Mouse (Mus musculus): ENCODE data around the gene Fank1. TPM values are rescaled to one million over a fixed set of nuclear protein-coding genes. Genes with fewer than 3 reads are reported as not detected.

Fank1 gene
- polyA plus RNA-seq, 1 experiment from 2014 or later, result not detected

DNA sequence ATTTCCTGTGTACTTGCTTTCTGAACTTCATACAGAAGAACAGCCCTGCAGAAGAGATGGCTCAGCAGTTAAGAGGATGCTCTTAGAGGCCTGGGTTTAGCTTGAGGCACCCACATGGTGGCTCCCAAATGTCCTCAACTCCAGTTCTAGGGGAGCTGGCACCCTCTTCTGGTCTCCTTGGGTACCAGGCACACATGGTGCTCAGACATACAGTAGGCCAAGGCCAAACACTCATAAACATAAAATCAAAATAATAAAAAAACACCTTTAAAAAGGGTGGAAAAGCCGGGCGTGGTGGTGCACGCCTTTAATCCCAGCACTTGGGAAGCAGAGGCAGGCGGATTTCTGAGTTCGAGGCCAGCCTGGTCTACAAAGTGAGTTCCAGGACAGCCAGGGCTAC lies 17.9 kb upstream of the Fank1 start:
- 97% methylated on average over 5 of the region's 5 CpGs for WGBS
- no peak overlapping the region for H3K4me3 ChIP-seq (ENCODE audit: control insufficient read depth in 1 of 2, insufficient read depth in 1 of 2, low read depth in 1 of 2, low read length in 2 of 2)
- no peaks in the 10 kb centered on the region for H3K27me3 ChIP-seq (ENCODE audit: control insufficient read depth, insufficient read depth, low read length)
- H3K27ac ChIP-seq (replicated peaks in 1 of 2; ENCODE audit: control insufficient read depth in 1 of 2, insufficient read depth in 1 of 2, low read depth in 2 of 2, low read length in 2 of 2), result no peak overlapping the region
- no peak overlapping the region for H3K9ac ChIP-seq (ENCODE audit: low read length)
- H3K4me1 ChIP-seq (ENCODE audit: control insufficient read depth in 2 of 2, insufficient read depth in 2 of 2, low read length in 2 of 2), result peaks cover 7 to 20% of the 10 kb centered on the region in 2 experiments
- 0 out of 2 replicates have a peak, but pooled peaks cover 14% of the 10 kb centered on the region for H3K36me3 ChIP-seq (ENCODE audit: control insufficient read depth, insufficient read depth, low read length)
- H3K9me3 ChIP-seq (ENCODE audit: control insufficient read depth, low read length), result peaks cover 6% of the 10 kb centered on the region
- no peak overlapping the region for H3K4me2 ChIP-seq (ENCODE audit: low read length)
- no peak for ATAC-seq (ENCODE audit: insufficient number of reproducible peaks, insufficient read depth, low FRiP score, low read depth)

DNA sequence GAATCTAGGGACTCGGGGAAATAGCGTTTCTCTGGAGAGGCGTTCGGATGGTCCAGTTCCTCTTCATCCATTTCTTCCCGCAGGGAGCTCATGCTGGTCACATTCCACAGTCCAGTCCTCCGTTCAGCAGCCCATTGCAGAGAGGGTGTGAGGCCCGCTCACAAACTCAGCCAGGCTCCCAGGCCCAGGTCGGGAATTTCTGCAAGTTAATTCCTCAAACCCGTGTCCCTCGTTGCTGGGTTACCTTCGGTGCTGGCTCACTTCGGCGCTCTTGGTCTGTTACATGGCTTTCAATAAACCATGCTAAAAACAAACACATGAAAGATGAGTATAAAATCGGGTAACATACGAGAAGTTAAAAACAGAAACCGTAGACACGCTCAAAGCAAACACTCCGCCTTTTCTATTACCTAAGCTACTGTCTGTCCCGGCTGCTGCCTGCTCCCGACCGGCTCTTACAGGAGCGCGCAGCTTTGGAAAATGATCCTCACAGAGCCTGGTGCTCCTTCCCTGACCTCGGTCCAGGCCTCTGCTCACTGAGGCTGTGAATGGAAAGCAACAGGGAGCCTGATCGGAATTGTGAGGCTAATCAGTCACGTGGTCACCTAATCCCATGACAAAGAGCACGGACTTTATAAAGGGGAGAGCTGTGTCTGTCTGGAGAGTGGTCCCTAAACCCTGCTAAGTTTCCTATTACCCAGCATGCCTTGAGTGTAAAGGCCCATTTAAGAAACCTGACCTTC lies 16.9 kb upstream of the Fank1 start:
- WGBS, result 16% methylated on average over 27 of the region's 27 CpGs
- H3K27me3 ChIP-seq (ENCODE audit: control insufficient read depth, insufficient read depth, low read length), result no peaks in the 10 kb centered on the region
- H3K36me3 ChIP-seq (ENCODE audit: control insufficient read depth, insufficient read depth, low read length), result 0 out of 2 replicates have a peak, but pooled peaks cover 12% of the 10 kb centered on the region
- H3K4me1 ChIP-seq (ENCODE audit: control insufficient read depth in 2 of 2, insufficient read depth in 2 of 2, low read length in 2 of 2), result peaks cover 7 to 20% of the 10 kb centered on the region in 2 experiments
- peak overlapping the region; percentile 58 for H3K9ac ChIP-seq (ENCODE audit: low read length)
- H3K4me3 ChIP-seq (ENCODE audit: control insufficient read depth in 1 of 2, insufficient read depth in 1 of 2, low read depth in 1 of 2, low read length in 2 of 2), result peak overlapping the region; percentile 19 to 30
- peak overlapping the region; percentile 63 for H3K4me2 ChIP-seq (ENCODE audit: low read length)
- ATAC-seq (ENCODE audit: insufficient number of reproducible peaks, insufficient read depth, low FRiP score, low read depth), result peak; percentile 29; the same call in 1 of the 2 replicates
- H3K27ac ChIP-seq (replicated peaks in 1 of 2; ENCODE audit: control insufficient read depth in 1 of 2, insufficient read depth in 1 of 2, low read depth in 2 of 2, low read length in 2 of 2), result peak overlapping the region; percentile 36 to 41
- H3K9me3 ChIP-seq (ENCODE audit: control insufficient read depth, low read length), result peaks cover 6% of the 10 kb centered on the region

DNA sequence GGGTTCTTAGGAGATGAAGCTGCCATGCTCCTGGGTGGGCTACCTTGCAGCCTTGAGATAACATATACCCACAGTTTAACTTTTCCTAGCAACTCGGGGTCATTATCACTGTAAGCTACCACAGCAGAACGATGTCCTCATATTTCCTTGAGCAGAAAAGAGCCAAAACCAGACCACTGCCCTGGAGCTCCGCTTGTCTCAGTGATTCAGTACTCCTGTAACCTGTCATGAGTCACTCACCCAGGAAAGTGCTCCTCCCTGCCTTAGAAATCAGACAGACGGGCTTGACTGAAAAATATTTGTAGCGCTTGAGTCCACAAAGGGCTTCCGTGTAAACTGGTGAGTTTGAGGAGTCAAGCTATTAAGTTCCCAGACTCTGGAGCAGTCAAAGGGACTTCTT lies 14.0 kb upstream of the Fank1 start:
- H3K4me1 ChIP-seq (ENCODE audit: control insufficient read depth in 2 of 2, insufficient read depth in 2 of 2, low read length in 2 of 2), result peaks cover 14 to 20% of the 10 kb centered on the region in 2 experiments
- ATAC-seq (ENCODE audit: insufficient number of reproducible peaks, insufficient read depth, low FRiP score, low read depth), result no peak
- no peak overlapping the region for H3K9ac ChIP-seq (ENCODE audit: low read length)
- no peak overlapping the region for H3K4me3 ChIP-seq (ENCODE audit: control insufficient read depth in 1 of 2, insufficient read depth in 1 of 2, low read depth in 1 of 2, low read length in 2 of 2)
- 51% methylated on average over 6 of the region's 6 CpGs for WGBS
- no peaks in the 10 kb centered on the region for H3K27me3 ChIP-seq (ENCODE audit: control insufficient read depth, insufficient read depth, low read length)
- H3K36me3 ChIP-seq (ENCODE audit: control insufficient read depth, insufficient read depth, low read length), result 0 out of 2 replicates have a peak, but pooled peaks cover 12% of the 10 kb centered on the region
- H3K27ac ChIP-seq (replicated peaks in 1 of 2; ENCODE audit: control insufficient read depth in 1 of 2, insufficient read depth in 1 of 2, low read depth in 2 of 2, low read length in 2 of 2), result no peak overlapping the region
- H3K4me2 ChIP-seq (ENCODE audit: low read length), result no peak overlapping the region
- H3K9me3 ChIP-seq (ENCODE audit: control insufficient read depth, low read length), result peaks cover 6% of the 10 kb centered on the region

DNA sequence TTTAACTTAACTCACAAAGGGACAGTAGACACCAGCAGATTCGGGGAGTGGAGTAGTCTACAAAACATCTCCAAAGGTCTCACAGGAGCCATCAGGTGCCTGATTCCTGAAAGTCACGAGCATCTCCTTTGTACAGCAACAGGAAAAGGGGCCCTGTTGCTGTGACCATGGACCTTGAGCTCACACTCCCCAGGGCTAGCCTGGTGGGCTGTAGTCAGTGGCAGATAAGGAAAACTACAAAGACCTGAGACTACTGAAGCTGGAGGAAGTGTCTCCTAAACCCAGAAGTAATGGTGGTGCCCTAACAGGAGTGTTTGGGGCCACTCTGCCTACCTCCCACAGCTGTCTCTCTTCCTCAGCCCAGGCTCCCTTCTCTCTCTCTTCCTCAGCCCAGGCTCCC lies 12.2 kb upstream of the Fank1 start:
- WGBS, result 77% methylated on average over 2 of the region's 2 CpGs
- ATAC-seq (ENCODE audit: insufficient number of reproducible peaks, insufficient read depth, low FRiP score, low read depth), result no peak
- peaks cover 6% of the 10 kb centered on the region for H3K9me3 ChIP-seq (ENCODE audit: control insufficient read depth, low read length)
- H3K36me3 ChIP-seq (ENCODE audit: control insufficient read depth, insufficient read depth, low read length), result 0 out of 2 replicates have a peak, but pooled peaks cover under 1% of the 10 kb centered on the region
- H3K4me2 ChIP-seq (ENCODE audit: low read length), result no peak overlapping the region
- H3K4me1 ChIP-seq (ENCODE audit: control insufficient read depth in 2 of 2, insufficient read depth in 2 of 2, low read length in 2 of 2), result peaks cover 9 to 12% of the 10 kb centered on the region in 2 experiments
- H3K27ac ChIP-seq (replicated peaks in 1 of 2; ENCODE audit: control insufficient read depth in 1 of 2, insufficient read depth in 1 of 2, low read depth in 2 of 2, low read length in 2 of 2), result no peak overlapping the region
- no peaks in the 10 kb centered on the region for H3K27me3 ChIP-seq (ENCODE audit: control insufficient read depth, insufficient read depth, low read length)
- no peak overlapping the region for H3K4me3 ChIP-seq (ENCODE audit: control insufficient read depth in 1 of 2, insufficient read depth in 1 of 2, low read depth in 1 of 2, low read length in 2 of 2)
- H3K9ac ChIP-seq (ENCODE audit: low read length), result no peak overlapping the region

DNA sequence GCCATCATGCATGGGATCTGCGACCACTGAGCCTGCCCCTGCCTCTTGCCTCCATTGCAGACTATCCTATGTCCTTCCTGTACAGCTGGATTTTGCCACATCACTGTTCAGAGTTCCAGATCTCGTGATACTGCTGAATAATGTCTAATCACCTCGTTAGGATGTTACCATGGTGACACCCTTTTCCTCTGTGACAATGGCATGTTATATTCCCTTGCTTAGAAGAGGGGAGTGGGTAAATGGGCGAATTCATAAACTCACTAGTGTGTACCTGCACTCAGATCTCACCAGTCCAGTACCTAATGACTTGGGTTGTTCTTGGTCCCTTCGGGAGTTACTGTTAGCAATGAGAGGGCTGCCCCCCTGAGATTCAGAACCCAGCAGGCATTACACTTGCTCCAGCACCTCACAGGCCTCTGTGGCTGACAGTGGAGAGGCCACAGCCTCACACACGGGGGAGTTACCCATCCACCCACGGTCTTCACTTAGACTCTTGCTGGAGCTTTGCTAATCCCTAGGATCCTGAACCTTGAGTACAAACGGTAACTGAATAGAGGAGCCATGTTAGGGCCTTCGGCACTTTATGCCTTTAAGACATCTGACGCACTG lies 11.3 kb upstream of the Fank1 start:
- Histone ChIP-seq H3K4me3 (ENCODE audit: control insufficient read depth in 1 of 2, insufficient read depth in 1 of 2, low read depth in 1 of 2, low read length in 2 of 2) (no peak overlapping the region), H3K36me3 (ENCODE audit: control insufficient read depth, insufficient read depth, low read length) (no peaks in the 10 kb centered on the region), H3K4me1 (ENCODE audit: control insufficient read depth in 2 of 2, insufficient read depth in 2 of 2, low read length in 2 of 2) (peaks cover under 1 to 7% of the 10 kb centered on the region in 2 experiments; a peak in 2 of 4 replicates), H3K27ac (replicated peaks in 1 of 2; ENCODE audit: control insufficient read depth in 1 of 2, insufficient read depth in 1 of 2, low read depth in 2 of 2, low read length in 2 of 2) (0 out of 4 replicates have a peak overlapping the region, but pooled peaks of 1 of the 2 experiments have one; percentile 14), H3K9me3 (ENCODE audit: control insufficient read depth, low read length) (peaks cover 6% of the 10 kb centered on the region), H3K9ac (ENCODE audit: low read length) (no peak overlapping the region), H3K4me2 (ENCODE audit: low read length) (no peak overlapping the region), H3K27me3 (ENCODE audit: control insufficient read depth, insufficient read depth, low read length) (no peaks in the 10 kb centered on the region)
- 78% methylated on average over 10 of the region's 10 CpGs for WGBS
- ATAC-seq (ENCODE audit: insufficient number of reproducible peaks, insufficient read depth, low FRiP score, low read depth), result no peak; the same call in 1 of the 2 replicates

DNA sequence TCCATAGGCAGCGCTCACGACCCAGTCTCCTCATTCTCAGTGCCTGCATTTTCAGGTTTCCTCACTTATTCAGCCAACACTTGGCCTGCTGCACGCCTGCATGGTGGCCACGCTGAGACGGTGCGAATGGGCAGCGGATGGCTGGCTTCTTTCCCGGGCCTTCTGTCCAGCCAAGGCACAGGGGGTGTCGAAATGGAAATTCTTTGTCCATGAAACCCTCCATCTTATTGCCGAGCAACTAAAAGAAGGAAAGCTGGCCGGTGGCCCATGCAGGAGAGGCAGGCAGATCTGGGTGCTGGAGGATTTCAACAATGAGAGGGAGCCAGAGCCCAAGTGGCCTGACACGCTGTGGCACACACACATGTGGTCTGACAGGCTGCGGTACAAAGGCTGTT lies 10.8 kb upstream of the Fank1 start:
- H3K36me3 ChIP-seq (ENCODE audit: control insufficient read depth, insufficient read depth, low read length), result no peaks in the 10 kb centered on the region
- peaks cover 0 to 7% of the 10 kb centered on the region in 2 experiments; a peak in 2 of 4 replicates for H3K4me1 ChIP-seq (ENCODE audit: control insufficient read depth in 2 of 2, insufficient read depth in 2 of 2, low read length in 2 of 2)
- no peak overlapping the region for H3K4me2 ChIP-seq (ENCODE audit: low read length)
- H3K4me3 ChIP-seq (ENCODE audit: control insufficient read depth in 1 of 2, insufficient read depth in 1 of 2, low read depth in 1 of 2, low read length in 2 of 2), result no peak overlapping the region
- H3K9ac ChIP-seq (ENCODE audit: low read length), result no peak overlapping the region
- 74% methylated on average over 13 of the region's 13 CpGs for WGBS
- no peaks in the 10 kb centered on the region for H3K27me3 ChIP-seq (ENCODE audit: control insufficient read depth, insufficient read depth, low read length)
- 0 out of 4 replicates have a peak overlapping the region, but pooled peaks of 1 of the 2 experiments have one; percentile 14 for H3K27ac ChIP-seq (replicated peaks in 1 of 2; ENCODE audit: control insufficient read depth in 1 of 2, insufficient read depth in 1 of 2, low read depth in 2 of 2, low read length in 2 of 2)
- peak; percentile 40; the same call in 1 of the 2 replicates for ATAC-seq (ENCODE audit: insufficient number of reproducible peaks, insufficient read depth, low FRiP score, low read depth)
- H3K9me3 ChIP-seq (ENCODE audit: control insufficient read depth, low read length), result peaks cover 6% of the 10 kb centered on the region

DNA sequence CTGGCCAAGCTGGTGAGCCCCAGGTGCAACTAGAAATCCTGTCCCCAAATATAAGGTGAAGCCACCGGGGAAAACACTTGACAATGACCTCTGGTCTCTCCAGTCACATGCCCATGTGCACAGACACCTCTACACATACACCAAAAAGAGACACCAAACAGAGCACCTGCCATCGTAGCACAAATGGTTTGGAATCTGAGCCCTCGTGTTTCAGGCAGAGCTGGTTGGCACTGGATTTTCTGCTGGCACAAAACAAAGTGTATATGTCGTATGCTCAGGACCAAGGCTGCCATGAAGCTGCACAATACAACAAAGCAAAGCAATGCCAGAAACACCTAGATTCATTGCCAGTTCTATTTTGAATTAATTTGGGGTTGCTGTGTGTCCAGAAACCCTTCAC lies 8.6 kb upstream of the Fank1 start:
- no peaks in the 10 kb centered on the region for H3K27me3 ChIP-seq (ENCODE audit: control insufficient read depth, insufficient read depth, low read length)
- H3K9me3 ChIP-seq (ENCODE audit: control insufficient read depth, low read length), result no peaks in the 10 kb centered on the region
- H3K4me3 ChIP-seq (ENCODE audit: control insufficient read depth in 1 of 2, insufficient read depth in 1 of 2, low read depth in 1 of 2, low read length in 2 of 2), result no peak overlapping the region
- no peak for ATAC-seq (ENCODE audit: insufficient number of reproducible peaks, insufficient read depth, low FRiP score, low read depth)
- H3K4me2 ChIP-seq (ENCODE audit: low read length), result no peak overlapping the region
- H3K27ac ChIP-seq (replicated peaks in 1 of 2; ENCODE audit: control insufficient read depth in 1 of 2, insufficient read depth in 1 of 2, low read depth in 2 of 2, low read length in 2 of 2), result no peak overlapping the region
- H3K9ac ChIP-seq (ENCODE audit: low read length), result no peak overlapping the region
- 69% methylated on average over 4 of the region's 4 CpGs for WGBS
- H3K36me3 ChIP-seq (ENCODE audit: control insufficient read depth, insufficient read depth, low read length), result no peaks in the 10 kb centered on the region
- peaks cover 0 to 7% of the 10 kb centered on the region in 2 experiments; a peak in 2 of 4 replicates for H3K4me1 ChIP-seq (ENCODE audit: control insufficient read depth in 2 of 2, insufficient read depth in 2 of 2, low read length in 2 of 2)

Measured in heart, embryonic 14.5 days (tissue).